16 mouse cellular contexts compared by ENCODE assay signal in genomic region chr7:49319981-49320380, GRCm38 (mm10).
"Had no signal": no experiment of that assay in that cellular context is flagged by ENCODE, and none has a peak within 500 bp of the region (broad histone marks: within the 10 kb centered on the region; RNA-seq: fewer than 3 reads in every experiment).

No protein-coding gene starts in this region.

- H3K27me3 ChIP-seq: limb, embryonic 13.5 days; megakaryocyte, embryonic 14.5 days; midbrain, embryonic 12.5 days; stomach, embryonic 15.5 days had no signal

- ATAC-seq: intestine, postnatal 0 days had no signal

- H3K4me2 ChIP-seq: limb, embryonic 13.5 days; midbrain, embryonic 12.5 days; stomach, embryonic 15.5 days had no signal

- H3K4me3 ChIP-seq: limb, embryonic 13.5 days; megakaryocyte, embryonic 14.5 days; midbrain, embryonic 12.5 days; stomach, embryonic 15.5 days had no signal

- H3K4me1 ChIP-seq: megakaryocyte, embryonic 14.5 days had no signal

- H3K9ac ChIP-seq: limb, embryonic 13.5 days; midbrain, embryonic 12.5 days; stomach, embryonic 15.5 days had no signal

- H3K9me3 ChIP-seq: limb, embryonic 13.5 days; midbrain, embryonic 12.5 days; stomach, embryonic 15.5 days had no signal

- H3K36me3 ChIP-seq: limb, embryonic 13.5 days; midbrain, embryonic 12.5 days; stomach, embryonic 15.5 days had no signal

- DNase-seq: kidney, adult 8-10 months; kidney, postnatal 25 days; layer of hippocampus, adult 9-11 months; layer of hippocampus, postnatal 36 days; left cerebral cortex, postnatal 4 days; lung, adult 2 months; lung, postnatal 10 days; lung, postnatal 4 days; right cerebral cortex, adult 18-20 months; spleen, adult 18-20 months; thymus, postnatal 36 days had no signal

- H3K27ac ChIP-seq: midbrain, embryonic 12.5 days had no signal
